Mouse (Mus musculus) intestine, embryonic 14.5 days (tissue): Measurements from ENCODE around the gene Ahnak2. TPM values are rescaled to one million over a fixed set of nuclear protein-coding genes. Genes with fewer than 3 reads are reported as not detected.

Experiments
- ATAC-seq: fragments of 200-750 bp; cut with Nextera tagmentation; replicated peaks from 2 replicates; pipeline ENCODE4 v1.8.0; 2017; ENCODE audit warnings: low read depth, moderate number of reproducible peaks, moderate TSS enrichment, moderate library complexity; ENCODE audit not compliant: low FRiP score, low TSS enrichment
- DNase-seq: peaks from one replicate; pipeline ENCODE4 v3.0.0-alpha.2; 2018; ENCODE audit warnings: low spot score
- H3K27ac ChIP-seq: fragments of 300-500 bp; sonication (generic); 2 replicates; pipeline ENCODE4 v1.5.1; 2014; ENCODE audit warnings: low read depth, mild to moderate bottlenecking, control low read depth
- H3K27me3 ChIP-seq: fragments of 300-500 bp; sonication (generic); replicated peaks from 2 replicates; pipeline ENCODE4 v1.6.1; 2014; ENCODE audit warnings: low read length, control low read depth; ENCODE audit not compliant: control insufficient read depth, insufficient read depth
- H3K36me3 ChIP-seq: fragments of 300-500 bp; sonication (generic); 2 replicates; pipeline ENCODE4 v1.6.1; 2014; ENCODE audit warnings: low read length, control low read depth; ENCODE audit not compliant: control insufficient read depth, insufficient read depth
- H3K4me1 ChIP-seq: fragments of 300-500 bp; sonication (generic); replicated peaks from 2 replicates; pipeline ENCODE4 v1.6.1; 2014; ENCODE audit warnings: low read length, control low read depth, mixed read lengths; ENCODE audit not compliant: control insufficient read depth, insufficient read depth
- H3K4me2 ChIP-seq: fragments of 300-500 bp; sonication (generic); 2 replicates; pipeline ENCODE4 v1.6.1; 2014; ENCODE audit warnings: low read length
- H3K4me3 ChIP-seq: fragments of 300-500 bp; sonication (generic); 2 replicates; pipeline ENCODE4 v1.5.1; 2014; ENCODE audit warnings: low read depth, low read length, control low read depth, mixed read lengths
- H3K9ac ChIP-seq: fragments of 300-500 bp; sonication (generic); 2 replicates; pipeline ENCODE4 v1.6.1; 2014; ENCODE audit warnings: mild to moderate bottlenecking, low read length
- H3K9me3 ChIP-seq: fragments of 300-500 bp; sonication (generic); 2 replicates; pipeline ENCODE4 v1.6.1; 2016; ENCODE audit warnings: low read length, control low read depth; ENCODE audit not compliant: control insufficient read depth
- WGBS: fragments of 180-500 bp; shearing (Covaris S2); extraction: QIAGEN DNeasy Blood & Tissue Kit; methylation state at CpG from one replicate; pipeline ENCODE4 v1.1.7; 2014; 5-methylcytosine and 5-hydroxymethylcytosine counted together
- polyA plus RNA-seq: library from polyadenylated mRNA; unstranded; fragments of >200 nt; fragmentation: Nextera tagmentation; extraction: Ambion mirVana; gene quantifications from 2 replicates; pipeline ENCODE4 v1.2.1, GENCODE M21; 2014

The Ahnak2 gene
- polyA plus RNA-seq, 1 experiment from 2014 or later, result 2.9 TPM

DNA sequence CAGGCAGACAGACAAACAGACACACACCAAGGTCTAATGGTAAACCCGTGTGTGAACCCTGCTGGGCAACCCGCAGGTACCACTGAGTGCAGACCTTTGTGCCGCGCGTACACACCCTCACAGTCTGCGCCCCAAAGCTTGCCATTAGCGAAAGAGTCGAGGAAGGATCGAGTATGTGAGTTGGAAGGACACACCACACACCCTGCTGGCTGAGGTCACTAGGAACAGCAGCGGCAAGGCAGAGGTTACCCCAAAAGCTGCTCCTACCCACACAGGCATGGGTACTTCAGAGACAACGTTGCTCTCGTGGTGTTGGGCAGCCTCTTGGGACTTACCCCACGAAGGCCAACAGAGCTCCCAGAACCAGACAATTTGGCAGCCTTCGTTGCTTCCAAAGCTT, 30.2 kb downstream of the Ahnak2 start:
- WGBS, result 93% methylated on average over 14 of the region's 14 CpGs
- Histone ChIP-seq H3K4me2 (no peak overlapping the region), H3K9me3 (peaks cover 5% of the 10 kb centered on the region; the same call in 1 of the 2 replicates), H3K36me3 (no peaks in the 10 kb centered on the region), H3K4me3 (no peak overlapping the region), H3K27ac (no peak overlapping the region), H3K9ac (no peak overlapping the region), H3K4me1 (0 out of 2 replicates have a peak, but pooled peaks cover 3% of the 10 kb centered on the region), H3K27me3 (no peaks in the 10 kb centered on the region)
- DNase-seq, result no peak
- ATAC-seq, result no peak

GRCm38 (mm10) chr12:112770396-112770795, 32.1 kb downstream of the Ahnak2 start:
- H3K4me3 ChIP-seq, result no peak overlapping the region
- 75% methylated on average over 4 of the region's 4 CpGs for WGBS
- ATAC-seq (no peak), DNase-seq (no peak)
- no peak overlapping the region for H3K9ac ChIP-seq
- no peaks in the 10 kb centered on the region for H3K36me3 ChIP-seq
- peaks cover 2% of the 10 kb centered on the region; the same call in 1 of the 2 replicates for H3K9me3 ChIP-seq
- H3K27ac ChIP-seq, result no peak overlapping the region
- no peaks in the 10 kb centered on the region for H3K27me3 ChIP-seq
- 0 out of 2 replicates have a peak, but pooled peaks cover 3% of the 10 kb centered on the region for H3K4me1 ChIP-seq
- no peak overlapping the region for H3K4me2 ChIP-seq

DNA sequence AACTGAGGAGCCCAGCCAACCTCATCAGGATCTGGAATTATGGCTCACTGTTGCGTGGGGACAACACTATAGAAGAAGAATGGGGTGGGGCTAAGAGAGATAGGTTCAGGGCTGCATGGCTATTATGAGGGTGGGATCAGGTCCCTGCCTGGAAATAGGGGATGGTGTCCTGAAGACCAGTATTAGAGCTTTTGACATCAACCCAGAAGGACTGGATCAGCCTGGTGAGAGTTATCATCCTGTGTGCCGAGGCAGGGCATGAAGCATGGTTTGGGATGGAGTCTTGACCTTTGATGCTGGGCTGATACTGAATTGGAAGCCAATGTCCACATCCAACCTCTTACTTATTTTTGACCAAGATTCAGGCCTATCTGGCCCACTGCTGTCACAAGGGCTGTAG, 32.7 kb downstream of the Ahnak2 start:
- DNase-seq (no peak), ATAC-seq (no peak)
- H3K9me3 ChIP-seq, result no peaks in the 10 kb centered on the region
- no peak overlapping the region for H3K27ac ChIP-seq
- H3K4me1 ChIP-seq, result 0 out of 2 replicates have a peak, but pooled peaks cover 3% of the 10 kb centered on the region
- no peak overlapping the region for H3K4me3 ChIP-seq
- no peak overlapping the region for H3K9ac ChIP-seq
- H3K4me2 ChIP-seq, result no peak overlapping the region
- 91% methylated on average over 2 of the region's 2 CpGs for WGBS
- H3K27me3 ChIP-seq, result no peaks in the 10 kb centered on the region
- no peaks in the 10 kb centered on the region for H3K36me3 ChIP-seq

DNA sequence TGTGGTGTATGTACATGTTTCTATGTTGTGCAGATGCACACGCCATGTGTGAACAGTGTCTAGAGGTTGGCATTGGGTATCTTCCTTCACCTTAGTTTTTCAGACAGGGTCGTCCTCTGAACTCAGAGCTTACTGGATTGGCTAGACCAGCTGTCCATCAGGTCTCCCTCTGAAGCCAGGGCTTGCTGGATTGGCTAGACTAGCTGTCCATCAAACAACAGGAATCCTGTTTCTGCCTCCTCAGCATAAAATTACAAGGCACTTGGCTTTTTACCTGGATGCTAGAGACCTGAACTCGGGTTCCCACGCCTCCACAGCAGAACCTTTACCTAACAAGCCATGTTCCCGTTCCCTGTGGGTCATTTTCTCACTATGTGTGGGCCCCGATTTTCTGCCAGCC, 33.4 kb downstream of the Ahnak2 start:
- Histone ChIP-seq H3K9me3 (no peaks in the 10 kb centered on the region), H3K4me1 (0 out of 2 replicates have a peak, but pooled peaks cover 3% of the 10 kb centered on the region), H3K4me3 (no peak overlapping the region), H3K27ac (no peak overlapping the region), H3K27me3 (no peaks in the 10 kb centered on the region), H3K36me3 (no peaks in the 10 kb centered on the region), H3K9ac (no peak overlapping the region), H3K4me2 (no peak overlapping the region)
- DNase-seq (no peak), ATAC-seq (no peak)
- 88% methylated on average over 6 of the region's 6 CpGs for WGBS

DNA sequence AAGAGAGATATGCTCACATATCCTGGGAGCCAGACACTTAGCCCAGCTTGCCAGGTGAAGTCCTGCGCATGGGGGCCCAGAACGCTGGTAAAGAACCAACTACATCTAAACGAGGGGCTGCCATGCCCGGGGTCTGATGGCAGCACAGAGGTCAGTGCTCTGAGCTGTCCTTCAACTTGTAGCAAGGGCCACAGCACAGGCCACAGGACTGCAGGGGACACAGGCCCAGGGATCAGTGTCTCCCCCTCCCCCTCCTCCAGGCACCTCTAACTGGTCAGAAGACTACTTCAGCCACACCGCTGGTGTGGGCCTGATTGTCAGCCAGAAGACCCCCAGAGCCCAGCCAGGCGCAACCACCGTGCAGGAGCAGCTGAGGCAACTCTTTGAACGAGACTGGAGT, 34.3 kb downstream of the Ahnak2 start:
- H3K27me3 ChIP-seq, result no peaks in the 10 kb centered on the region
- ATAC-seq, result no peak
- 85% methylated on average over 8 of the region's 8 CpGs for WGBS
- no peaks in the 10 kb centered on the region for H3K36me3 ChIP-seq
- H3K9me3 ChIP-seq, result no peaks in the 10 kb centered on the region
- no peak overlapping the region for H3K4me3 ChIP-seq
- no peak overlapping the region for H3K4me2 ChIP-seq
- 0 out of 2 replicates have a peak, but pooled peaks cover under 1% of the 10 kb centered on the region for H3K4me1 ChIP-seq
- no peak overlapping the region for H3K9ac ChIP-seq
- DNase-seq, result no peak
- H3K27ac ChIP-seq, result no peak overlapping the region

DNA sequence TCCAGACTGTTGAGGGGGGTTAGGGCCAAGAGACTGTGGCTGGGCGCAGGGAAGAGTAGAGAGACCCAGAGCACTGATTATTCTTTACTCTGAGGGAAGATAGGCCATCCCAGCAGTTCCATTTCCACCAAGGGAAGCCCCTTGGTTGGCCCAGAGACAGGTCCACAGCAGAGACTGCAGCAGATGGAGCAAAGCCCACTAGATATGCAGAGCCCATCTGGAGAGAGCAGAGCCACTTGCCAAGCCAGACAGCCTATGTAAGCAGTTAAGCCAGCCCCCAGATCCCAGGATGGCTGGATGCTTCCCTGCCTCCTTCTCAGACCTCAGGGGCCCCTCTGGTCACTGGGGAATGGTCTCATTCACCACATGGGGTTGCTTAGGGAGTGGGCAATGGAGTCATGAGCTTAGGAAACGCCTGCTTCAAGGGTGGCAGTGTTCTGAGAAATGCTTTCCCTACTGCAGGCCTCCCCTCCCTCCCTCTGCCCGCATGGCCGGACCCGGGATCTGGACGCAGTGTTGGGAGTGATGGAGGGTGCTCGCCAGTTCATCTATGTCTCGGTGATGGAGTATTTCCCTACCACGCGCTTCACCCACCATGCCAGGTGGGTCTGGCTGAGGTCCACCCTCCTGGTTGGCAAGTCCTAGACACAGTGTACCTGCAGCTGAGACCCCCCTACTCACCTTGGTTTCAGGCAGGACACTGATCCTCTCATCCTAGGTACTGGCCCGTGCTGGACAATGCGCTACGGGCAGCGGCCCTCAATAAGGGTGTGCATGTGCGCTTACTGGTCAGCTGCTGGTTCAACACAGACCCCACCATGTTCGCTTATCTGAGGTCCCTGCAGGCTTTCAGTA, 35.2 kb downstream of the Ahnak2 start:
- ATAC-seq (no peak), DNase-seq (no peak)
- no peak overlapping the region for H3K27ac ChIP-seq
- H3K36me3 ChIP-seq, result no peaks in the 10 kb centered on the region
- no peaks in the 10 kb centered on the region for H3K9me3 ChIP-seq
- WGBS, result 91% methylated on average over 16 of the region's 16 CpGs
- no peak overlapping the region for H3K4me3 ChIP-seq
- H3K27me3 ChIP-seq, result no peaks in the 10 kb centered on the region
- H3K4me1 ChIP-seq, result no peaks in the 10 kb centered on the region
- H3K9ac ChIP-seq, result no peak overlapping the region
- H3K4me2 ChIP-seq, result no peak overlapping the region

DNA sequence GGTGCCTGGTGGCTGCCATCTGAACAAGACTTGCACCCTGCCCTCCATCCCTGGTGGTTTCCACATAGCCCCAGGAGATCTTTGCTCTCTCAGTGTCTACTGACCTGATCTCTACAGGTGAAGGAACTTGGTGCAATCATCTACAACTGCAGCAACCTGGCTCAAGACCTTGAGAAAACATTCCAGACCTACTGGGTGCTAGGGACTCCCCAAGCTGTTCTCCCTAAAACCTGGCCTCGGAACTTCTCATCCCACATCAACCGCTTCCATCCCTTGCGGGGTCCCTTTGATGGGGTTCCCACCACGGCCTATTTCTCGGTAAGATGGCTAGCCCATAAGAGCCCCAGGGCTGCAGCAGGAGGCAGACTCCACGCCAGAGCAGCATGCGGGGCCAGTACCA, 35.9 kb downstream of the Ahnak2 start:
- ATAC-seq (no peak), DNase-seq (no peak)
- H3K4me3 ChIP-seq, result no peak overlapping the region
- no peaks in the 10 kb centered on the region for H3K27me3 ChIP-seq
- H3K4me1 ChIP-seq, result no peaks in the 10 kb centered on the region
- H3K9ac ChIP-seq, result no peak overlapping the region
- no peak overlapping the region for H3K4me2 ChIP-seq
- no peaks in the 10 kb centered on the region for H3K36me3 ChIP-seq
- WGBS, result 88% methylated on average over 7 of the region's 7 CpGs
- no peak overlapping the region for H3K27ac ChIP-seq
- no peaks in the 10 kb centered on the region for H3K9me3 ChIP-seq

DNA sequence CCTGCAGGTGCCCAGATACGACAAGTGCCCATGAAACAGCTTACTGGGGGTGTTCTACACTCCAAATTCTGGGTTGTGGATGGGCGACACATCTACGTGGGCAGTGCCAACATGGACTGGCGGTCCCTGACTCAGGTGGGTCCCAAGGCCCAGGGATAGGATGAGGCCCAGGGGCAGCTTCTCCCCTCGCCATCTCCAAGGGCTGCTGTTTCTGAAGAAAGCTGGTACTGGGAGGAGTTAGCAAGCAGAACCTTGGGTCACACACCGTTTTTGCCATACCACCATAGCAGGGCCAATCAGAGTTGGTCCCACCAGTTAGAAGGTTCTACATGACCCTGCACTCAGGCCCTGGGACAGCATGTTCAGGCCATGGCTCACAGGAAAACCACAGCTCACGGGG, 37.5 kb downstream of the Ahnak2 start:
- ATAC-seq (no peak), DNase-seq (no peak)
- H3K4me2 ChIP-seq, result no peak overlapping the region
- no peaks in the 10 kb centered on the region for H3K27me3 ChIP-seq
- H3K4me1 ChIP-seq, result no peaks in the 10 kb centered on the region
- no peak overlapping the region for H3K27ac ChIP-seq
- H3K4me3 ChIP-seq, result no peak overlapping the region
- H3K9me3 ChIP-seq, result no peaks in the 10 kb centered on the region
- WGBS, result 90% methylated on average over 7 of the region's 7 CpGs
- no peaks in the 10 kb centered on the region for H3K36me3 ChIP-seq
- H3K9ac ChIP-seq, result no peak overlapping the region

DNA sequence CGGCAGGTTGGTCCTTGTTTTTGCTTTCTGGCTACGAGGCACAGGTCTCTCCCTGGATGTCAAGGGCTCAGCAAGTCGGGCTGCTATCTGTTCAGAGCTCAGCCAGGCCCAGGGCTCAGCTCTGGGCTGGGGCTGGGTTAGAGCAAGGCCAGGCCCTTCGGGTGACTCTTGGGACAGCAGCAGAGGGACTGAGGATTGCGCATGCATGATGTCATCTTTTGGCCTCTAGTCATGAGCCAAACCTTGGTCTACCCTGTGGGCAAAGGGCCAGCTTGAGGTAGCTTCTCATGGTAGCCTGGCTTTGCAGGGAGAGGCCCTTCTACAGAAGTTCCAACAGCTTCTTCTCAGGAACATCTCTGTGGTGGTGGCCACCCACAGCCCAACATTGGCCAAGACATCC, 38.3 kb downstream of the Ahnak2 start:
- Histone ChIP-seq H3K4me2 (no peak overlapping the region), H3K9ac (no peak overlapping the region), H3K27ac (no peak overlapping the region), H3K4me1 (no peaks in the 10 kb centered on the region), H3K9me3 (no peaks in the 10 kb centered on the region), H3K4me3 (no peak overlapping the region), H3K27me3 (no peaks in the 10 kb centered on the region), H3K36me3 (no peaks in the 10 kb centered on the region)
- no peak for ATAC-seq
- WGBS, result 87% methylated on average over 5 of the region's 5 CpGs
- DNase-seq, result no peak
